Mouse (Mus musculus) bone marrow, adult 2 months (tissue): Measurements from ENCODE around the gene Bcas3. TPM values are rescaled to one million over a fixed set of nuclear protein-coding genes. Genes with fewer than 3 reads are reported as not detected.

ENCODE experiments used
- H3K27ac ChIP-seq: fragments of 200-500 bp; 2 replicates; pipeline ENCODE4 v1.5.1; 2012; ENCODE audit warnings: low read depth, mild to moderate bottlenecking, control low read depth, inconsistent platforms, low read length; ENCODE audit not compliant: control insufficient read depth, poor library complexity, insufficient read depth
- H3K4me1 ChIP-seq: fragments of 200-500 bp; 2 replicates; pipeline ENCODE4 v1.6.1; 2011; ENCODE audit warnings: low read length; ENCODE audit not compliant: control insufficient read depth, insufficient read depth
- H3K4me3 ChIP-seq: fragments of 200-500 bp; replicated peaks from 2 replicates; pipeline ENCODE3; 2011; ENCODE audit warnings: mild to moderate bottlenecking, low read depth, low read length, control low read depth; ENCODE audit not compliant: control insufficient read depth
- CTCF ChIP-seq: fragments of 200-500 bp; IDR thresholded peaks from 2 replicates; pipeline ENCODE4 v1.5.1; 2011; ENCODE audit warnings: low read length, control low read depth; ENCODE audit not compliant: control insufficient read depth, insufficient read depth
- POLR2A ChIP-seq: fragments of 200-500 bp; IDR thresholded peaks from 2 replicates; pipeline ENCODE4 v1.6.1; 2011; ENCODE audit warnings: low read depth, mild to moderate bottlenecking, control low read depth, low read length, borderline replicate concordance; ENCODE audit not compliant: control insufficient read depth
- WGBS: fragments of 180-500 bp; shearing (Covaris S2); methylation state at CpG from one replicate; pipeline ENCODE4 v1.1.7; 2018; 5-methylcytosine and 5-hydroxymethylcytosine counted together
- polyA plus RNA-seq: library from polyadenylated mRNA; stranded (reverse); fragments of >200 nt; gene quantifications from 2 replicates; pipeline ENCODE4 v1.2.4, GENCODE M21; 2011; ENCODE audit warnings: low replicate concordance; ENCODE audit not compliant: missing spikeins, insufficient read depth, insufficient read length

Bcas3 gene
- polyA plus RNA-seq, 1 experiment, result 19.5 TPM

- TF ChIP-seq POLR2A (no peak), CTCF (no peak)
- WGBS, result 86% methylated on average over 9 of the region's 9 CpGs
- no peak overlapping the region for H3K27ac ChIP-seq
- no peak overlapping the region for H3K4me3 ChIP-seq
- H3K4me1 ChIP-seq, result no peaks in the 10 kb centered on the region
Measured at GRCm38 (mm10) chr11:85758891-85759290, 405.9 kb downstream of the Bcas3 start.

- WGBS, result 85% methylated on average over 14 of the region's 14 CpGs
- Histone ChIP-seq H3K27ac (no peak overlapping the region), H3K4me3 (no peak overlapping the region), H3K4me1 (no peaks in the 10 kb centered on the region)
- no peak for TF ChIP-seq POLR2A
- no peak for TF ChIP-seq CTCF
Measured at GRCm38 (mm10) chr11:85759634-85760439, 406.9 kb downstream of the Bcas3 start.

- Histone ChIP-seq H3K4me1 (no peaks in the 10 kb centered on the region), H3K4me3 (no peak overlapping the region), H3K27ac (no peak overlapping the region)
- WGBS, result 52% methylated on average over 6 of the region's 6 CpGs
- TF ChIP-seq POLR2A (no peak), CTCF (no peak)
Measured at GRCm38 (mm10) chr11:85760486-85761141, 407.6 kb downstream of the Bcas3 start.

GRCm38 (mm10) chr11:85761170-85761569 is 408.2 kb downstream of the Bcas3 start:
- TF ChIP-seq POLR2A (no peak), CTCF (no peak)
- Histone ChIP-seq H3K4me1 (no peaks in the 10 kb centered on the region), H3K4me3 (no peak overlapping the region), H3K27ac (no peak overlapping the region)
- WGBS, result 91% methylated on average over 3 of the region's 3 CpGs

- Histone ChIP-seq H3K4me1 (no peaks in the 10 kb centered on the region; the same call in 1 of the 2 replicates), H3K4me3 (no peak overlapping the region), H3K27ac (no peak overlapping the region)
- 95% methylated on average over 3 of the region's 3 CpGs for WGBS
- TF ChIP-seq POLR2A, result no peak
- no peak for TF ChIP-seq CTCF
Measured at GRCm38 (mm10) chr11:85763655-85764054, 410.7 kb downstream of the Bcas3 start.

- Histone ChIP-seq H3K27ac (no peak overlapping the region), H3K4me1 (peaks cover 1% of the 10 kb centered on the region), H3K4me3 (no peak overlapping the region)
- WGBS, result 77% methylated on average over 7 of the region's 7 CpGs
- TF ChIP-seq POLR2A (no peak), CTCF (no peak)
Measured at GRCm38 (mm10) chr11:85766106-85766723, 413.2 kb downstream of the Bcas3 start.

GRCm38 (mm10) chr11:85766811-85767210 is 413.8 kb downstream of the Bcas3 start:
- Histone ChIP-seq H3K4me1 (peaks cover 1% of the 10 kb centered on the region), H3K27ac (no peak overlapping the region), H3K4me3 (no peak overlapping the region)
- 75% methylated on average over 6 of the region's 6 CpGs for WGBS
- TF ChIP-seq POLR2A, result no peak
- no peak for TF ChIP-seq CTCF

GRCm38 (mm10) chr11:85769740-85770139 is 416.8 kb downstream of the Bcas3 start:
- WGBS, result 73% methylated on average over 2 of the region's 2 CpGs
- Histone ChIP-seq H3K4me1 (peaks cover 1% of the 10 kb centered on the region), H3K4me3 (no peak overlapping the region), H3K27ac (no peak overlapping the region)
- TF ChIP-seq POLR2A, result no peak
- TF ChIP-seq CTCF, result no peak
